Mouse (Mus musculus) embryonic facial prominence, embryonic 11.5 days (tissue): ENCODE results near the gene Uggt1. TPM values are rescaled to one million over a fixed set of nuclear protein-coding genes. Genes with fewer than 3 reads are reported as not detected.

Experiments used
- microRNA-seq: library from miRNA; unstranded; fragments of <30 nt; microRNA quantifications from one replicate; pipeline ENCODE4, GENCODE M21; 2016; ENCODE audit warnings: borderline number of aligned reads
- polyA plus RNA-seq: library from polyadenylated mRNA; unstranded; fragments of >200 nt; fragmentation: Nextera tagmentation; extraction: Ambion mirVana; gene quantifications from 2 replicates; pipeline ENCODE4 v1.2.1, GENCODE M21; 2014

Gene Uggt1
- polyA plus RNA-seq, 1 experiment from 2014 or later = 67.8 TPM

Small RNA genes lying within 50 kb of the gene (microRNA-seq; reads per million reads assigned to microRNA genes)
- 3.8 reads per million for gene Mir6897

Other genes with a start within 250 kb of the Uggt1 start
- 10.5 and 10.9 TPM in 2 replicates for gene Hs6st1, start 176.3 kb downstream of the Uggt1 start, polyA plus RNA-seq
- 0.64 and 1.2 TPM in 2 replicates for gene Neurl3, start 30.0 kb upstream of the Uggt1 start, polyA plus RNA-seq
- gene Arid5a, start 63.0 kb upstream of the Uggt1 start, polyA plus RNA-seq = 1.6 and 3.7 TPM in 2 replicates
- gene Kansl3, start 124.5 kb upstream of the Uggt1 start, polyA plus RNA-seq = 27.4 and 32.6 TPM in 2 replicates
- 0.72 and 0.75 TPM in 2 replicates for gene Fer1l5, start 127.6 kb upstream of the Uggt1 start, polyA plus RNA-seq
- gene Lman2l, start 200.6 kb upstream of the Uggt1 start, polyA plus RNA-seq = 31.7 and 35.0 TPM in 2 replicates
- 12.0 and 12.8 TPM in 2 replicates for gene Cnnm4, start 226.9 kb upstream of the Uggt1 start, polyA plus RNA-seq